Mouse (Mus musculus): Measurements from ENCODE around the gene Btbd7.

DNA sequence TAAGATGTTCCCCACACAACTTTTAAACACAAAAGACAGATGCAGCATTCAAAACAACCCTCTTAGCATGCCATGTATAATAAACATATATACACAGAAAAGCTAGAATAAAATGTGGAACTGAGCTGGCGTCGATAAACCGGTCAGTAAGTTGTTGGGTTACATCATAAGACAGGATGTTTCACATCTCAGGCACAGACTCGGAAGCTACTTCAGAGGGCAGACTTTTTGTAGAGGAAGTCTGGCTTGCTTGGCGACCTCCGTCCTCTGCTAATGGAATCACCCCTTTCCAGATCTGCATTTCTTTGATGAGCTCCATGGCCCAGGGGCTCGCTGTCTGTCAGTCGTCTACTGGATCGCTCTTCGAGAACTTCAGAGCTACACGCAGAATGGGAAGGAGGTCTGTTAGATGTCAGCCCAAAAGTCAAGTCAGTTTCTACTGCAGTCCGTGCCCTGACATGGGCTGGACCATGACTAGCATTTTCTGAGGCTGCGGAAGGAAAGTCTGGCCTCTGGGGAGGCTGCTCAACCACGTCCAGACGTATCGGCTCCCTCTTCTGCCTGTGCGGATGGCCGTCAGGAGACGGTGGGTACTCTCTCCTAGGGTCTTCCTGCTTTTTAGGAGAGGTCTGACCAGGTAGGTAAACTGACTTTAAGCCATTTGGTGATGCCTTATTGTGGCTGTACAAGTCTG, 93.2 kb downstream of the Btbd7 start:
- no peak for TF ChIP-seq POLR2A (IDR thresholded peaks at IDR 0.05; ENCODE audit: extremely low read depth, insufficient read depth, low read length)
- no peak for TF ChIP-seq CTCF (IDR thresholded peaks at IDR 0.05; ENCODE audit: extremely low read depth, insufficient read depth, low read length)
